Mouse (Mus musculus): ENCODE results near the gene Grid1. TPM values are rescaled to one million over a fixed set of nuclear protein-coding genes. Genes with fewer than 3 reads are reported as not detected.

Gene Grid1
- polyA plus RNA-seq, 1 experiment from 2014 or later, result 0.05 TPM

GRCm38 (mm10) chr14:34916315-34916714 lies 96.4 kb downstream of the Grid1 start:
- no peak for DNase-seq (ENCODE audit: low spot score)

- no peak for DNase-seq (ENCODE audit: low spot score)
These were observed 97.2 kb downstream of the Grid1 start for GRCm38 (mm10) chr14:34917111-34917510.

GRCm38 (mm10) chr14:34919221-34919620 lies 99.3 kb downstream of the Grid1 start:
- DNase-seq (ENCODE audit: low spot score), result no peak

GRCm38 (mm10) chr14:34921265-34921664 lies 101.4 kb downstream of the Grid1 start:
- no peak for DNase-seq (ENCODE audit: low spot score)

GRCm38 (mm10) chr14:34925021-34925420 lies 105.1 kb downstream of the Grid1 start:
- DNase-seq (ENCODE audit: low spot score), result no peak

GRCm38 (mm10) chr14:34930040-34930719 lies 110.3 kb downstream of the Grid1 start:
- DNase-seq (ENCODE audit: low spot score), result no peak

- no peak for DNase-seq (ENCODE audit: low spot score)
These were observed 113.3 kb downstream of the Grid1 start for GRCm38 (mm10) chr14:34933197-34933596.

GRCm38 (mm10) chr14:34936192-34936770 lies 116.4 kb downstream of the Grid1 start:
- DNase-seq (ENCODE audit: low spot score), result no peak

GRCm38 (mm10) chr14:34944390-34944979 lies 124.6 kb downstream of the Grid1 start:
- no peak for DNase-seq (ENCODE audit: low spot score)

- no peak for DNase-seq (ENCODE audit: low spot score)
These were observed 125.8 kb downstream of the Grid1 start for GRCm38 (mm10) chr14:34945471-34946313.

- DNase-seq (ENCODE audit: low spot score), result no peak
These were observed 126.3 kb downstream of the Grid1 start for GRCm38 (mm10) chr14:34946314-34946583.

- DNase-seq (ENCODE audit: low spot score), result no peak
These were observed 128.3 kb downstream of the Grid1 start for GRCm38 (mm10) chr14:34948249-34948648.

- DNase-seq (ENCODE audit: low spot score), result no peak
These were observed 132.4 kb downstream of the Grid1 start for GRCm38 (mm10) chr14:34952311-34952710.

- DNase-seq (ENCODE audit: low spot score), result no peak
These were observed 133.7 kb downstream of the Grid1 start for GRCm38 (mm10) chr14:34953566-34953965.

GRCm38 (mm10) chr14:34955689-34956088 lies 135.8 kb downstream of the Grid1 start:
- no peak for DNase-seq (ENCODE audit: low spot score)

GRCm38 (mm10) chr14:34960227-34960626 lies 140.3 kb downstream of the Grid1 start:
- DNase-seq (ENCODE audit: low spot score), result no peak

GRCm38 (mm10) chr14:34963616-34964168 lies 143.8 kb downstream of the Grid1 start:
- DNase-seq (ENCODE audit: low spot score), result no peak

GRCm38 (mm10) chr14:34969102-34969819 lies 149.4 kb downstream of the Grid1 start:
- DNase-seq (ENCODE audit: low spot score), result no peak

GRCm38 (mm10) chr14:34972930-34973329 lies 153.0 kb downstream of the Grid1 start:
- DNase-seq (ENCODE audit: low spot score), result no peak

- DNase-seq (ENCODE audit: low spot score), result no peak
These were observed 160.8 kb downstream of the Grid1 start for GRCm38 (mm10) chr14:34980756-34981155.

GRCm38 (mm10) chr14:34989131-34989530 lies 169.2 kb downstream of the Grid1 start:
- DNase-seq (ENCODE audit: low spot score), result no peak

All from thymus, postnatal 0 days (tissue).